Mouse (Mus musculus) liver, embryonic 15.5 days (tissue): ENCODE results near the gene Zfp185. TPM values are rescaled to one million over a fixed set of nuclear protein-coding genes. Genes with fewer than 3 reads are reported as not detected.

Experiments used
- ATAC-seq: fragments of 200-750 bp; cut with Nextera tagmentation; 2 replicates; pipeline ENCODE4 v1.8.0; 2017; ENCODE audit warnings: moderate number of reproducible peaks, mild to moderate bottlenecking, moderate library complexity; ENCODE audit not compliant: insufficient read depth
- H3K27ac ChIP-seq: fragments of 300-500 bp; sonication (generic); replicated peaks from 2 replicates; pipeline ENCODE4 v1.5.1; 2015; ENCODE audit warnings: mild to moderate bottlenecking, inconsistent platforms
- H3K27me3 ChIP-seq: fragments of 300-500 bp; sonication (generic); 2 replicates; pipeline ENCODE4 v1.6.1; 2015; ENCODE audit warnings: mild to moderate bottlenecking, inconsistent platforms
- H3K36me3 ChIP-seq: fragments of 300-500 bp; sonication (generic); replicated peaks from 2 replicates; pipeline ENCODE4 v1.6.1; 2015; ENCODE audit warnings: moderate library complexity, mild to moderate bottlenecking, inconsistent platforms
- H3K4me1 ChIP-seq: fragments of 300-500 bp; sonication (generic); replicated peaks from 2 replicates; pipeline ENCODE4 v1.6.1; 2015; ENCODE audit warnings: inconsistent platforms
- H3K4me2 ChIP-seq: fragments of 300-500 bp; sonication (generic); 2 replicates; pipeline ENCODE4 v1.6.1; 2015; ENCODE audit warnings: moderate library complexity, mild to moderate bottlenecking, inconsistent platforms
- H3K4me3 ChIP-seq: fragments of 300-500 bp; sonication (generic); replicated peaks from 2 replicates; pipeline ENCODE4 v1.5.1; 2015; ENCODE audit warnings: mild to moderate bottlenecking, inconsistent platforms
- H3K9ac ChIP-seq: fragments of 300-500 bp; sonication (generic); 2 replicates; pipeline ENCODE4 v1.6.1; 2015; ENCODE audit warnings: moderate library complexity, mild to moderate bottlenecking, inconsistent platforms
- H3K9me3 ChIP-seq: fragments of 300-500 bp; sonication (generic); replicated peaks from 2 replicates; pipeline ENCODE4 v1.6.1; 2016; ENCODE audit warnings: inconsistent platforms
- WGBS: fragments of 180-500 bp; shearing (Covaris S2); methylation state at CpG from one replicate; pipeline ENCODE4 v1.1.7; 2015; ENCODE audit warnings: mixed read lengths; ENCODE audit not compliant: insufficient replicate concordance; 5-methylcytosine and 5-hydroxymethylcytosine counted together
- polyA plus RNA-seq: library from polyadenylated mRNA; unstranded; fragments of >200 nt; fragmentation: Nextera tagmentation; extraction: Ambion mirVana; gene quantifications from 2 replicates; pipeline ENCODE4 v1.2.1, GENCODE M21; 2015

Zfp185 gene
- polyA plus RNA-seq = 1.2 TPM in 2 replicates

DNA sequence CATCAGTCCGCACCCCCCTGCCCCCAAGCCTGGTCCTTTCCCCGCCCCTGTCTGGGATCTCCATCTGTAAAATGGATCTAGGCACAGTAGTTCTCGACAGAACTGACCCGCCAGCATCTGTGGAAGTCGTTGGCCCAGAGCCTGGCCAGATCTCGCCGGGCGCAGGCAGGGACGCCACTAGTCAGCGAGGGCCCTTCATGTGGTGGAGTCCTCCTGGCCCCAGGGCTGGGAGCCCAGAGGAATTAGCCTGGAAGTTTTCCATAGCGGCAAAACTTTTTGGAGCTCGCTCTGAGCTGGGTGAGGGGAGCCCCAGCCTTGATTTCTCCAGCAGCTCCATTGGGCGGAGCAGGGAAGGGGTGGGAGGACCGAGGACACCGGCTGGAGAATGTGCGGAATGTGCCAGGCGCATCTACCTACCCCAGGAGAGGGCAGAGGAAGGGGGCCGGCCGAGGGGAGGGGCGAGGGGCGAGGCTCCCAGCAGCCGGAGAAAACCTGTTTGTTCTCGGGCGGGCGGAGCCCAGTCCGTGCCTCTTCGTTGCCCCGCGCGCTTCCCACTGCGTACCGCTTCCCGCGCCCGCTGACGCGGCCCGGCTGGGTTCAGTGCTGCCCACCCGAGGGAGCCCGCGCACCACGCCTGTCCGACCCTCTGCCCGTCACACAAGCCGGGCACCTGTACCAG lies at the start of gene Zfp185:
Gene Zfp185, plus strand, starts transcription at position 499 of the 679 bp plus-strand sequence.
- ATAC-seq = peak; percentile 42
- no peak within 1 kb of the TSS for H3K27ac ChIP-seq
- no peaks in the 10 kb centered on the region for H3K4me1 ChIP-seq
- peak within 1 kb of the TSS; percentile 64 for H3K4me2 ChIP-seq
- H3K4me3 ChIP-seq = peak within 1 kb of the TSS; percentile 41
- H3K9me3 ChIP-seq = no peaks in the 10 kb centered on the region
- 26% methylated on average over 45 of the region's 45 CpGs for WGBS
- H3K9ac ChIP-seq = no peak within 1 kb of the TSS
- H3K36me3 ChIP-seq = no peaks in the 10 kb centered on the region
- peaks cover 43% of the 10 kb centered on the region for H3K27me3 ChIP-seq

DNA sequence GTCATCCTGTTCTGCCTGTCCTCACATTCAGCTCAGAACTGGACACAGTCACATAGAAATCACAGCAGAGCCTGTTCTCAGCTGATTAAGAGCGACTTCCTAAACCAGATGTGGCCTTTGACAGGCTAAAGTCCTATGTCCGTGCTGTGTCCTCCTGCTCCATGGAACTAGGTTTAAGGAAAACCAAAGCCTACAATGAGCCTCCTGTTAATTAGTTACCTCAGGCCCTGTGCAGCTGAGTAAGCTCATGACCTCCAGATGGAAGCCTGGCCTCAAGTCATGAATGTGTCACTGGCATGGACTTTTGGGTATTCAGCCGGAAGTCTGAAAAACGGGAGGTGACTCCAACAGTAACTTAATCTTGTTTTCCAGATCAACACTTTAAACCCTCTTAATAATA lies 33.7 kb upstream of the Zfp185 start:
- Histone ChIP-seq H3K9ac (no peak overlapping the region), H3K36me3 (peaks cover 14% of the 10 kb centered on the region; the same call in 1 of the 2 replicates), H3K27ac (no peak overlapping the region), H3K4me2 (no peak overlapping the region), H3K9me3 (no peaks in the 10 kb centered on the region), H3K27me3 (no peaks in the 10 kb centered on the region), H3K4me1 (no peaks in the 10 kb centered on the region), H3K4me3 (no peak overlapping the region)
- 58% methylated on average over 4 of the region's 4 CpGs for WGBS
- ATAC-seq = no peak

DNA sequence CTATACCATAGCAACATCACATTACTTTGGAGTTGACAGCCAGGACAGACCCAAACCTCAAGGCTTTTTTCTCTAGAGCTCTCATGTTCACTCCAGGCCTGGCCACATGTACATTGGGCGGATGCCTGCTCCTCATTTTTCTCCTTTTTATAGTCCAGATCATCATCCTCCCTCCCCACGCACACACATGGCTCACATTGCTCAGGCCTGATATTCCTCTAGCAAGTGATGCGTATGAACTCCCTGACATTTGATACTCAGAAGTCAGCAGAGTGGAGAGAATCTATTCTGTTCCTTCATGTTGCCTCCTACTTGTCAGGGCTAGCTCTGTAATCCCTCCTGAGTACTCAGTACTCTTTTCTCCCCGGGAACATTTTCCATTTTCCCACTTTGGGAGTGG lies 30.7 kb upstream of the Zfp185 start:
- Histone ChIP-seq H3K27me3 (no peaks in the 10 kb centered on the region), H3K4me1 (no peaks in the 10 kb centered on the region), H3K4me3 (no peak overlapping the region), H3K4me2 (no peak overlapping the region), H3K27ac (no peak overlapping the region), H3K36me3 (peaks cover 11% of the 10 kb centered on the region; the same call in 1 of the 2 replicates), H3K9me3 (no peaks in the 10 kb centered on the region), H3K9ac (no peak overlapping the region)
- WGBS = 69% methylated on average over 4 of the region's 4 CpGs
- no peak for ATAC-seq

DNA sequence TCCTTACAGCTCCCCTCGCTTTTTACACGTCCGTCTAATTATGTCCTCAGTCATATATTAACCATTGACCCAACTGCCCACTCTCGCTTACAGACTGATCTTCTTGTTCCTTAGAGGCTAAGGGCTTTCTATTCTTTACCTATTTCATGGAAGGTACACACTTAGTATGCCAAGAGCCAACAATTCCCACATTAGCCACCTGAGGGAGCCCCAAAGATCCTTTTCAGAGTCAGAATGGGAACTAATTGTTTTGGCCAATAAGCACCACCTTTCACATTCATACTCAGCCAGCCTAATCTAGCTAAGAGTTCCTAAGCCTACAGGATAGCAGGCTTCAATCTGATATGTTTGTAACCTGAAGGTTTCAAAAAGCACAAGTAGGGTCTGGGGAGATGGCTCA lies 26.7 kb upstream of the Zfp185 start:
- ATAC-seq = no peak
- no peaks in the 10 kb centered on the region for H3K9me3 ChIP-seq

DNA sequence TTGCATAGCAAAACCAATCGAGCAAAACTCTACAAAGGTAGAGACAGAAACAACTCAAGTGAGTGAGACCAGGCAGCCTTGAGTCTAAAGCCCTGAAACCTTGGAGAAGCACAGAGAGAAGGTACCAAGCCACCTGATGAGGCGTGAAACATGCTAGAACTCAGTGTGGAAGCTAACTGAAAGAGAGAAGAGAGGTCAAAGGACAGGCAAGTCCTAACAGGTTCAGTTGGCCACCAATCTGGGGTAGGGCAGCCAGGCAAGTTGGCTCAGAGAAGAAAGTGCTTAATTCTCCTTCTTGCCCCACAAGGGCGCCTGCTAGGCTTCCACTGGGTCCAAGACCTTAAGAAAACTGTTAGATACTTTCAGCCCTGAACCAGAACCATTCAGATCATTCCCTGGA lies 25.6 kb upstream of the Zfp185 start:
- 47% methylated on average over 3 of the region's 3 CpGs for WGBS
- no peak overlapping the region for H3K27ac ChIP-seq
- no peaks in the 10 kb centered on the region for H3K4me1 ChIP-seq
- H3K4me2 ChIP-seq = no peak overlapping the region
- no peaks in the 10 kb centered on the region for H3K27me3 ChIP-seq
- ATAC-seq = no peak
- no peaks in the 10 kb centered on the region for H3K36me3 ChIP-seq
- H3K9ac ChIP-seq = no peak overlapping the region
- H3K4me3 ChIP-seq = no peak overlapping the region
- H3K9me3 ChIP-seq = no peaks in the 10 kb centered on the region

More for the DNA sequence above, 26.7 kb upstream of the Zfp185 start:
- no peaks in the 10 kb centered on the region for H3K4me1 ChIP-seq
- 73% methylated on average over 4 of the region's 4 CpGs for WGBS
- no peak overlapping the region for H3K4me3 ChIP-seq
- H3K27me3 ChIP-seq = no peaks in the 10 kb centered on the region
- no peak overlapping the region for H3K4me2 ChIP-seq
- H3K36me3 ChIP-seq = 0 out of 2 replicates have a peak, but pooled peaks cover 2% of the 10 kb centered on the region
- no peak overlapping the region for H3K9ac ChIP-seq
- H3K27ac ChIP-seq = no peak overlapping the region

DNA sequence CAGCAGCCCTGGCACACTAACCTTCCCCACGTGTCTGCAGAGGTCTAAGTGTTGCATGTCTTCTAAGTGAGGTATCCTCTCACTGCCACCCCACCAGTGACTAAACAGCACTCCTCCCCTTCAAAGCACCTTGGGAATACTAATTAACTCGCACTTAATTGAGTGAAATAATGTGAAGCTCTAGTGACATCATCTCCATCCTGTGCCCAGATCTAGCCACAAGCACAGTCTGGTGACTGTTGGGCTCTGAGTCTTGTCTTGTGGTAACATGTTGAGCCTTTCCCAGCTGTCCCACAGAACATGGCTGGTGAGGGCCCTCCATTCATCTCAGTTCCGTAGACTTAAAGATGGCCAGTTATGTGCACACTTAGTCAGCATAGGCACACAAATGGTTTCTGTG lies 24.4 kb upstream of the Zfp185 start:
- Histone ChIP-seq H3K4me1 (no peaks in the 10 kb centered on the region), H3K36me3 (no peaks in the 10 kb centered on the region), H3K4me3 (no peak overlapping the region), H3K9ac (no peak overlapping the region), H3K27ac (no peak overlapping the region), H3K27me3 (no peaks in the 10 kb centered on the region), H3K4me2 (no peak overlapping the region), H3K9me3 (no peaks in the 10 kb centered on the region)
- 53% methylated on average over 3 of the region's 3 CpGs for WGBS
- ATAC-seq = no peak

DNA sequence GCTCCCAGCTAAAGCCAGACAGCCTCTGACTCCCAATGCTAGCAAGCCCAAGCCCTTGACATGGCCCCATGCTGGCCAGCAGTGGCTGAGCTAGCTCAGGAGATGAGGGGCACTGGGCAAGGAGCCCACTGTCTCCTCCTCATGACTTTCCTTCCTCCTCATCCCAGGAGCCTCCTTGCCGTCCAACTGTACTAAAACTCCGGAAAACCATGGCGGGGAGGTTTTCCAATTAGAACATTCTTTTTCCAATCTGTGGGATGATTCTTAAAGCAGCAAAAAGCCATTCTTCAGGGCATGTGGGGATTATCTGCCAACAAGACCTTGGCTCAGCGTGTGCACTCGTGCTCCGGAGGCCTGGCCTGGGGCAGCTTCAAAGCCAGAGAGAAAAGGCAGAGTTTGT lies 4.3 kb upstream of the Zfp185 start:
- H3K4me3 ChIP-seq = no peak overlapping the region
- no peak for ATAC-seq
- H3K27me3 ChIP-seq = peaks cover 26% of the 10 kb centered on the region
- H3K4me2 ChIP-seq = no peak overlapping the region
- H3K36me3 ChIP-seq = no peaks in the 10 kb centered on the region
- no peaks in the 10 kb centered on the region for H3K9me3 ChIP-seq
- WGBS = 60% methylated on average over 6 of the region's 6 CpGs
- no peaks in the 10 kb centered on the region for H3K4me1 ChIP-seq
- no peak overlapping the region for H3K27ac ChIP-seq
- H3K9ac ChIP-seq = no peak overlapping the region

DNA sequence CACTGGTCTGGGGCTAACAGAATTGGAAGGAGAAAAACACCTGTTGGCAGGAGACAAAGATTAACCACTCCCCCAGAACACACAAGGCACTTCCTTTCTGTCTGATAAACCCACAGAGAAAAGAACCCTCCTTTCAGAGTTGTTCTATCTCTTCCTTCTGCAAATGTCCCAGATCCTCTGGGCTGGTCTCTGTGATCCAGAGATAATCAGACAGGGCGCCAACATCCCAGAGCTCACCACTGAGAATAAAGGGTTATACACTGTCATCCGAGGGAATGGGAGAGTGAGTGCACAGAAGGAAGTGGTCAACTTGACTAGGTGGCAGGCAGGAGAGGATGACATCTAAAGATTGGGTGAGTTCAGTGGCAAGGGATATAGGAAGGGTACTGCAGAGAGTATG lies 1.5 kb upstream of the Zfp185 start:
- Histone ChIP-seq H3K36me3 (no peaks in the 10 kb centered on the region), H3K9me3 (no peaks in the 10 kb centered on the region), H3K27me3 (peaks cover 43% of the 10 kb centered on the region), H3K4me2 (no peak overlapping the region), H3K4me1 (no peaks in the 10 kb centered on the region), H3K27ac (no peak overlapping the region), H3K4me3 (no peak overlapping the region), H3K9ac (no peak overlapping the region)
- no peak for ATAC-seq
- WGBS = 27% methylated on average over 2 of the region's 2 CpGs

DNA sequence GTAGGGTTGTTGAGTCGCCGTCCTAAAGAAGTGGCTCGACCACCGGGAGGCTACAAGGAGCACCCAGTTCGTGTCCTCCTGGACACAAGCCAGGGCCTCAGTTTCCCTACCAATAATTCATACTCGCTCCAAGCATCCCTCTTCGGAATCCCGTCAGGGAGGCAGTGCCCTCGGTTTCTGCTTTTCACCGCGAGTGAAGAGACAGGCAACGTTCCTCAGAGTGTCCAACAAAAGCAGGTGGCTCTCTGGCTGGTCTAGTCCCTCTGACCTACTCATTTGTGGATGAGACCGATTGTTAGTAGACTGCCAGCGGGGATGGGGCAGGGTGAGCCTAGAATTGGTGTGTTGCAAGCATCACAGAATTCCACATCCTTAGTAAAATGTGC lies 374 bp downstream of the Zfp185 start:
- Histone ChIP-seq H3K27me3 (peaks cover 43% of the 10 kb centered on the region), H3K27ac (no peak overlapping the region), H3K36me3 (no peaks in the 10 kb centered on the region), H3K4me1 (no peaks in the 10 kb centered on the region), H3K9ac (no peak overlapping the region), H3K4me2 (peak overlapping the region; percentile 64), H3K4me3 (peak overlapping the region; percentile 41), H3K9me3 (no peaks in the 10 kb centered on the region)
- 21% methylated on average over 14 of the region's 14 CpGs for WGBS
- no peak for ATAC-seq

DNA sequence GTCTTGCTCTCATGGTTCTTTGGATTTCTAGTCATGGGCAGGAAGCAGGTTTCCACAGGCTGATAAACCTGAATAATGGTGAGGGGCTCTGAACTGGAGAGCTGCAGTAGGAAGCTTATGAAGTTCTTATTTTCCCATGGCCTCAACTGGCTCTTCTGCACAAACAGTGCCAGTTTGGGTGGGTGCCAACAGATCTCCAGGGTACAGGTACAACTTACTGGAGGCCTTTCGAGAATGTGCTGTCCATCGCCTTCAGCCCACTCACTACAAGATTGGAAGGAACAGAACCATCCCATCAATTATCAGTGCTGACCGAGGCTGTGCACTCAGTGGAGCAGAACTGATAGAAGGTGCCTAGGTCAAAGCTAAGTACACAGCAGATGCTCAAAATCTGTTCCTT lies 1.3 kb downstream of the Zfp185 start:
- 55% methylated on average over 3 of the region's 3 CpGs for WGBS
- Histone ChIP-seq H3K4me2 (no peak overlapping the region), H3K4me3 (no peak overlapping the region), H3K27me3 (peaks cover 43% of the 10 kb centered on the region), H3K27ac (no peak overlapping the region), H3K4me1 (no peaks in the 10 kb centered on the region), H3K36me3 (no peaks in the 10 kb centered on the region), H3K9me3 (no peaks in the 10 kb centered on the region), H3K9ac (no peak overlapping the region)
- no peak for ATAC-seq

DNA sequence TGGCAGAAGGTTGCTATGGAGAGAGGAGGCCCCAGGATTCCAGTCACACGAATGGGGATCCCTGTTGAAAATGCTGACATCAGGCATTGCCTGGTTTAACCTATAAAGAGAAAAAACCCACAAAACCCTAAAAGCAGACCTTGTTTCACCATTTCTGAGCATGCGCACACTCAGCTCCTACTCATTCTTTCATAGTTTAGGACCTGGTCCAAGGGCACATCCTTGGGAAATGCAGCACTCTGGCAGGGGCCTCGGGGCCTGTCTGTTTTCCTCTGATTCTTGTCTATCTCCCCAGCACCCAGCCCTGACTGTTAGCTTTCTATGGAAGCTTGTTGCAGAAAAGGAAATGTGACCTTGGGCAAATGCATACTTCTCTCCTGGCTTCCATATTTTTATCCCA lies 3.4 kb downstream of the Zfp185 start:
- 51% methylated on average over 3 of the region's 3 CpGs for WGBS
- no peak overlapping the region for H3K4me3 ChIP-seq
- no peak overlapping the region for H3K27ac ChIP-seq
- no peaks in the 10 kb centered on the region for H3K36me3 ChIP-seq
- no peak for ATAC-seq
- H3K9ac ChIP-seq = no peak overlapping the region
- no peaks in the 10 kb centered on the region for H3K9me3 ChIP-seq
- no peaks in the 10 kb centered on the region for H3K4me1 ChIP-seq
- H3K27me3 ChIP-seq = peaks cover 37% of the 10 kb centered on the region
- H3K4me2 ChIP-seq = no peak overlapping the region
